Mouse (Mus musculus) liver, adult (tissue): ENCODE data around the gene Ripor3.

Experiments used
- GATA4 ChIP-seq: IDR thresholded peaks from 2 replicates; pipeline ENCODE4 v1.6.1; 2014; ENCODE audit warnings: mild to moderate bottlenecking, low read length; ENCODE audit not compliant: insufficient replicate concordance

Gene Ripor3

DNA sequence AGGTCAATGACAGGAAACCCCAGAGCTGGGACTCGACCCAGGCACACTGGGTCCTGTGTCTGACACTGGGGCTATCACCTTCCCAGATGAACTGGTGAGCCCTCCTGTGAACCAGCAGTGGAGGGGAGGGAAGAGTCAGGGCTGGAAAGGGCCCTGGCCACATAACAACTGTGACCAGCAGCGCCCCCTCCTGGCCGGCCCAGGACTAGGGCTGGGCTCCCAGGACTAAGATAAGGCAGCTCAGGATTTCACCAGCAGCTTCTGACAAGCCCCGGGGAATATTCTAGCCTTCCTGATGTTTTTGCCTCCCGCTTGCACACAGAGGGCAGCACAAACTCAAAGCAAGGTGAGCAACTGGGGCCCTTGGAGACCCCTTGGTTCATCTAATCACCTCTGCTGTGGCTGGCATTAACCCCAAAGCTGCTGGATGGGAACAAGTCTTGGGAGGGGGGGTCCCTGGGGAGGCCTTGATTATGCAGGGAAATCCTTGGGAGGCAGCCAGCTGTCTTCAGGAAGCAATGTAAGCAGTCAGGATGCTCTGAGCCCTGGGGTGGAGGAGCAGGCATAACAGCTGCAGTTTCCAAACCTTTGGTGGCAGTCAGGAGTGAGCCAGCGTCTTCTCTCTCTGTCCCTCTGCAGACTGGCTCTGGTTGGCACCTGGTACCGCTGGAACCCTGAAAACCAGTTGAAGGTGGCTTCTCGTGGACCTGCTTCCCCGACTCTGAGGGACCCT, at the start of gene Ripor3:
Gene Ripor3, minus strand, starts transcription at position 683 of the 733 bp plus-strand sequence.
- TF ChIP-seq GATA4, result peak; percentile 85

DNA sequence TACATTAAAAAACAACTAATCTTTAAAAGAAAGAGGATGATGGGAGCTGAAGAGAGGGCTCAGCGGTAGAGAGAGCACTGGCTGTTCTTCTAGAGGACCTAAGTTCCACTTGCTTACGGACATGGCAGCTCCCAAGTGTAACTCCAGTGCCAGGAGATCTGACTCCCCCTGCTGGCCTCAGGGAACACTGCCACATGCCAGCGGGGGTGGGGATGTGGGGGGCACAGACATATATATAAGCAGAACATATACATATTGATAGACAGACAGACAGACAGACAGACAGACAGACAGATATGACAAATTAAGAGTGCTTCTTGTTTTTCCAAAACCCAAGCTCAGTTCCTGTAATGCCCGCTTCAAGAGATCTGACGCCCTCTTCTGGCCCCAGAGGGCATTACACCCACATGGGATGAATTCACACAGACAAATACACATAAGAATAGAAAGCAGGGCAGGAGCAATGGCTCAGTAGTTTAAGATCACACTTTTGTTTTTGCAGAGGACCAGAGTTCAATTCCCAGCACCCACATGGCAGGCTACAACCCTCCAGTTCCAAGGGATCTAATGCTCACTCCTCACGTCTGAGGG, 48.9 kb upstream of the Ripor3 start:
- TF ChIP-seq GATA4, result no peak

- no peak for TF ChIP-seq GATA4
Observed at GRCm38 (mm10) chr2:168058488-168059199, 48.2 kb upstream of the Ripor3 start.

DNA sequence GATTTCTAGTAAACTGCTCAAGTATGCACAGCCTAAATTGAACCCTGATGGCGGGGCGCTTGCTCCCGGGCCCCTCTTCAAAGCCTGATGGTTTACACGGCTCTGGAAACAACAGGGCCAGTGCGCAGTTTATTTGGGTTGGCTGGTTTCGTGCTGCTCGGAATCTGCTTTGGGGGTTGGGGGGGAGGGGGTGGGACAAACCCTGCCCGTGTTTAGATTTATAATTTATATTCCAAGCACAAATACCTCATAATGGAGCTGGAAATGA, 46.2 kb upstream of the Ripor3 start:
- no peak for TF ChIP-seq GATA4

DNA sequence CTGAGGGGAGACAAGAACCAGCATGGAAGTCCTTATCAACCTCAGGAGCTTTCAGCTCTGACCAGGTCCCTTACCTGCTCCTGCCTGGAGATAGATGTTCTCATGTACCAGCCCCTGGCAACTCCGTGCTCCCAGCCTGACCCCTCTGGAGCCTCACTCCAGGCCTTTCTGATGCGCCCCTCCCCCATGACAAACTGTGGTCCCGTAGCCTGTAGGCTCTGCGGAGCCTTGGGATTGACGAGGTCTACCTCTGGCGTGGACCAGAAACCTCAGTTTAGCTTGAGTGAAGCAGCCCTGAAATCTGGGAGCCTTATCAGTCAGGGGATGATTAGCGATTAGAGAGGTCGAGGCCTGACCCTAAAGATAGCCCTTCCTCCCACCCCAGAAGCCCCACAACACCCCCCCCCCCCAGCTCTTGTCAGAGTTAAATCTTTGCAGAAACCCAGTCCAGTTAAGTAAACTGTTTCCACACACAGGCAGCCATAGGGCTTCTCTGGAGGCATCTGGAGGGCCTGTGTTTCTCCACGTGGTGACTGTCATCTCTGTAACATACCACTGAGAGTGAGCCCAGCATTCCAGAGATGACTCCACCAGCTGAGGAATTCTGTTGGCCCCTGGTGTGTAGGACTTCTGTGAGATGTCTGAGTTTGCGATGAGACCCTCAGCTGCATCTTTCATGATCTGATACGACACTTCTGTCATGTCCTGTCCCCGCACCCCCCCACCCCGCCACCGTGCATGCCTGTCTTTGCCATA, 45.7 kb upstream of the Ripor3 start:
- TF ChIP-seq GATA4, result no peak

DNA sequence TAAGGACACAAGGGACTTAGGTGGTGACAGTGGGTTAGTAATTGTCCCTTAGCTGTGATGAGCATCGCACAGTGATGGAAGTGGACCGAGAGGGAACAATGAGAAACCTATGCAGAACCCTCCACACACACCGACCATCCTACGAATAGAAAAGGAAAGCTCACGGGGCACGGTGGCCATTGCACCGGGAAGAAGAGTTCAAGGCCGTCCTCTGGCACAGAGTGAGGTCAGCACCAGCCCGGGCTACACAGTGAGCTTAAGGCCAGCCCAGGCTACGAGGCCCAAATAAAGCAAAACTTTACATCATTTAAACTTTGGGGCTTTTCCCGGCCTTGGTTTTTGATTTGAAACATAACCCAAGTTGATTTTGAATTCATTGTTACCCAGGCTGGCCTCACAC, 43.7 kb upstream of the Ripor3 start:
- TF ChIP-seq GATA4, result no peak

- TF ChIP-seq GATA4, result no peak
Observed at GRCm38 (mm10) chr2:168052689-168053088, 42.3 kb upstream of the Ripor3 start.

DNA sequence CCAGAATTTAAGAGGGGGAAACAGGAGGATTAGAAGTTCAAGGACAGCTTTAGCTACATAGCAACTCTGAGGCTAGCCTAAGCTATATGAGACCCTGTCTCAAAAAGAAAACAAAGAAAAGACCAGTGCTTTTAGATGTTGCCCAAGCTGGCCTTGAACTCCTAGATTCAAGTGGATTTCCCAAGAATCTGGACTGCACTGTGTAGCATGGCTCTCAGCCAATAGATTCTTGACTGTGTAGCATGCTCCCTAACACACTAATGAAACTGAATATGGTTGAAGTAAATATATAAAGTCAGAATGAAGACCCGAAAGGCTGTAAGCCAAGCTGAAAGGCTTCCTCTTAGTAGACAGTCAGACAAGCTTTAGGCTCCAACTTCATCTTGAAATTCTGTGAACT, 41.7 kb upstream of the Ripor3 start:
- no peak for TF ChIP-seq GATA4

DNA sequence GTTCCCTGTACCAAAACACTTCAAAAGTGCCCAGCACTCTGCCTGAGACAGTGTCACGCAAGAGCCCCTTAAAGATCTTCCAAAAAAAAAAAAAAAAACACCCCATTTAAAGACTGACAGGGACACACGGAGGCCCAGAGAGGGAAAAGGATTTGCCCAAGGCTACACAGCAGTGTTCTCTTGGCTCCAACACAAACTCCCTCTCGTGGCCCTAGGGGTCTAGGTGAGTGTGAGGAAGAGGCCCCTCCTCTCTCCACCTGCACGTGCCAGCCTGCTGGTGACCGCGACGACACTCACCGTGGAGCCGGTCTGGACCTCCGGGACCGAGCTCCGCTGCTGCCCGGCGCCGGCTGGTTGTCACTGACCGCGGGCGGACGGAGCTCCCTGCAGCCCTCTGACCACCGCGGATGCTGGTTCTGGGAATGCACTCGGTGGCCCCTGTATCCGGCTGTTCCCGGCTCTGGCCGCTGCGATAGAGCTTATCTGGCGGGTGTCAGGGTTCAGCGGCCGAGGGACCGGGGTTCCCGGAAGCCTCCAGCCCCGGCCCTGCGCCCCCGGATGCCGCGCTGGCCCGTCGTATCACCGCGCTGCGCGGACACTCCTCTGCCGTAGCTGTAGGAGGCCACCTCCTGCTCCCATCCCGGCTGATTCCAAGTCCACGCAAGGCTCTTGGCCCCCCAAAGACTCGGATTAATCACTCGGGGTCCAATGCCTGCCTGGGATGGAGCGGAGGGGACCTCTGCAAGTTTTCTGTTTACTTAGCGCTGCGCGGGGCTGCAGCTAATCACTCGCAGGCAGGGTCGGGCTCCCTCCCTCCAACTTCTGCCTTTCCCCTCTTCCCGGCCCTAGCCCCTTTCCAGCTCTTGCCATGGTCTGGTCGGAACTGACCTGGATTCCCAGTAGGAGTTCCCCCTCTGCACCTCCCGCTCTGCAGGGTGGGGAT, 39.9 kb upstream of the Ripor3 start:
- peak; percentile 100 for TF ChIP-seq GATA4

GRCm38 (mm10) chr2:168049002-168049635, 38.7 kb upstream of the Ripor3 start:
- no peak for TF ChIP-seq GATA4

- no peak for TF ChIP-seq GATA4
Observed at GRCm38 (mm10) chr2:168046467-168046866, 36.0 kb upstream of the Ripor3 start.

DNA sequence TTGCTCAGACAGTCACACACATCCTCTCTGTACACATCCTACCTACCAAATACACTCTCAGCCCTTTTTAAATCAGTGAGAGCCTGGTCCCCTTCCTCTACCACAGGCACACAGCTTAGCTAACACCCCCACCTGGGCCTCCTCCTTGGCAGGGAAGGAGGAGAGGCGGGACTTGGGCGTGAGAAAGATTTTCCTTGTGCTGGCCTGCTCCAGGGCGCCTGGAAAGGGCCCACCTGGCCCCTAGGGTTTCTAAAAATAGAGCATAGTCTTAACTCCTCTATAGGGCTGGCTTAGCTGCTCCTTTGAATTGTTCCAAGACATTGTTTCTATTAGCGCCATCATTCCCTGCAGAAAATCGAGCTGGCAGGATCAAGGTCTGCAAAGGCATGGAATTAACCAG, 35.4 kb upstream of the Ripor3 start:
- no peak for TF ChIP-seq GATA4

DNA sequence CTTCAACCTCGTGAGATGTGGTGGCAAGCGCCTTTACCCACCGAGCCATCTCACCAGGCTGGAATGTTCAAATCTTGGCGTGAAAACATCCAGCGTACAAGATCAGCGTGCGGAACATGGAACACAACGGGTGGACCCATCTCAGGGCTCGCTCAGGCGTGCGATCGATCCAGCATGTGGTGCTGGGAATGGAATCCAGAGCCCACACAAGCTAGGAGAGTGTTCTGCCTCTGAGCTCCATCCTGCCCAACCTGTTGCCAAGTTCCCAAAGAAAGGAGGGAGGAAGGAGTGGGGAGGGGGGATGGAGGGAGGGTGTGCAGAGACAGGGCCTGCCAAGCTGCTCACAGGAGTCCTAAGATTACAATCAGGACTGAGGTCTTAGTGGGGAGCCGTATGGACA, 34.9 kb upstream of the Ripor3 start:
- TF ChIP-seq GATA4, result no peak

DNA sequence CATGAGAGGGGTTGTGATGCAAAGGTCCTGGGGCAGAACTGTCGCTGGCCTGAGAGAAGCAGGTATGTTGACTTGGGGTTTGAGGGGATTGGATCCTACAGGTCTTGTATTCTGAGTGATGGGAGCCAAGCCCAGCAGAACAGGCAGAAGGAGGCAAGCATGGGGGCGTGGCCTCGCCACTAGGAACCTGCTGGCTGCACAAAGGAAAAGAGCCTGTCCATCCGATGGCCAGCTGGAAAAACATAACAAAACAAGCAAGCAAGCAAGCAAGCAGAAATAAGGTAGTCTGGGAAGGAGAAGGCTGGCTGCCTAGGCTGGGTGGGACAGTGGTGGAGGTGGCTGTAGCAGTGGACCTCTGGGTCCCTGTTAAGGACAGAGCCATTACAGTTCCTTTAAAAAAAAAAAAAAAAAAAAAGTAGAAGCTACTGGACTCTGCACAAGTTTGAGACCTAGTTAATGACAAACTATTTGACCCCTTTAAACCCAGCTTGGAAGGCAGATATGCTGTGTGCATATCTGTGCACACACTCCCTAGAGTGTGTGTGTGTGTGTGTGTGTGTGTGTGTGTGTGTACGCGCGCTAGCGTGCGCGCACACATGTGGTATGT, 34.4 kb upstream of the Ripor3 start:
- no peak for TF ChIP-seq GATA4

DNA sequence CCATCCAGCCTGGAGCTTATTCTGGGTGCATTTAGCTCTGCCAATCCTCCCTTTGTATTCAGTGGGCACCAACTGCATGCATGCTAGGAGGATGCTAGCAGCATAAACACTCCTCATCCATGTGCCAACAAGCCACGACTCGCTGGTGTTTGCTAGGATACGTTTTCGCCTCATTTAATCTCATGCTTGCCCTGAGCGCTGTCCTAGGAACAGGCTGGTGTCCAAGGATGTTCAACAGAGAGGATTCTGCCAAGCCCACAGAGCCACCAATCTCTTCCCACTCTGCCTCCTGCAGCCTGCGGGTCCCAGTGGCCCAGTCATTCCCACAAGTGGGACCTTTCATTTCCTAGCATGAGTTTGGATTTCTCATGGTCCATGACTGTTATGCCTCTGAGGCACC, 31.6 kb upstream of the Ripor3 start:
- no peak for TF ChIP-seq GATA4
